Mouse (Mus musculus): ENCODE data around the gene Doxl2.

DNA sequence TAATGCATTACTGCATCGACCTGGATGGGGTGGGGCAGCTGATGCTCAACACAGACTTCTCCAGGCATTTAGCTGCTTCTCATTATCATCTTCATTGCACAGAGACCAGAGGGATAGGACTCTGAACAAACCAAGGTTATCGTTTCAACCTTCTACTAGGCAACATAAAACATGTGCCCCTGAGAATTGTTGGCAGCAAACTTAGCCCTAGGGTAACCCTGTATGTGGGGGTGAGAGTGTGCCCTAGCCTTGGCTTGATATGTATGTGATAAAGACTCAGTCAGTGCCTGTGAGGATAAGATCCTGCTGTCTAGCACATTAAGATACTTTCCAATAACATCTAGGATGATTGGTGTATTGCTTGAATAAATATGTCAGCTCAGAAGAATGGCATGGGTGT is 25.2 kb upstream of the Doxl2 start:
- TF ChIP-seq CTCF (IDR thresholded peaks at IDR 0.05; ENCODE audit: low read depth) (no peak), EP300 (IDR thresholded peaks at IDR 0.05; ENCODE audit: low read depth) (no peak)
